Mouse (Mus musculus): ENCODE results near the gene Cdk13. TPM values are rescaled to one million over a fixed set of nuclear protein-coding genes. Genes with fewer than 3 reads are reported as not detected.
A peak's percentile ranks its signal among the peaks of the same experiment; 100 is the strongest.

Cdk13 gene
- polyA plus RNA-seq, 1 experiment from 2014 or later: 16.2 TPM

DNA sequence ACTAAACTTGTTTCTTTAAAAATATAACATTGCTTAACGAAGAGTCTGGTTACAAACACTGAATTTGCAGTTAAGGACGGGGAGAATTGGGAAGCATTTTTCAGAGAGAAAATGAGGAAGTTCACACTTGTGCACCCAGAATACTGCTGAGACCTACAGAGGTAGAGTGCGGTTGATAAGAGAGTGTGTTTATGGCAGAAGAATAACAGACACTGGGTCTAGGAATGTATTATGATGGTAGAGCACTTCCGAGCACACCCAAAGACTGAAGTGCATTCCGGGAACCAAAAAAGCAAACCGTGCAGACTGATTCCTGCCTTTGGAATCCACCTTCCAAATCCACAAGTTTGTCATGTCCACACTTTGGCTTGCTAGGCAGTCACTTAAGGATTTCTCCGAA lies 31.9 kb upstream of the Cdk13 start:
- WGBS: 81% methylated on average over 7 of the region's 7 CpGs
- no peak overlapping the region for H3K4me2 ChIP-seq (ENCODE audit: low read length)
- no peaks in the 10 kb centered on the region; the same call in 1 of the 2 replicates for H3K4me1 ChIP-seq (replicated peaks; ENCODE audit: insufficient read depth, low read length)
- TF ChIP-seq CTCF (IDR thresholded peaks at IDR 0.05; ENCODE audit: low read depth): no peak
- DNase-seq (ENCODE audit: low spot score) (no peak), ATAC-seq (replicated peaks; ENCODE audit: low FRiP score, low read depth) (no peak)
- no peak overlapping the region for H3K4me3 ChIP-seq (replicated peaks; ENCODE audit: low read depth, low read length)
- no peaks in the 10 kb centered on the region for H3K36me3 ChIP-seq (ENCODE audit: insufficient read depth, low read length)
- no peaks in the 10 kb centered on the region for H3K9me3 ChIP-seq (replicated peaks; ENCODE audit: low read length)
- no peak overlapping the region for H3K27ac ChIP-seq
- H3K27me3 ChIP-seq (ENCODE audit: insufficient read depth, low read length): no peaks in the 10 kb centered on the region
- no peak overlapping the region for H3K9ac ChIP-seq (ENCODE audit: low read depth, low read length)

DNA sequence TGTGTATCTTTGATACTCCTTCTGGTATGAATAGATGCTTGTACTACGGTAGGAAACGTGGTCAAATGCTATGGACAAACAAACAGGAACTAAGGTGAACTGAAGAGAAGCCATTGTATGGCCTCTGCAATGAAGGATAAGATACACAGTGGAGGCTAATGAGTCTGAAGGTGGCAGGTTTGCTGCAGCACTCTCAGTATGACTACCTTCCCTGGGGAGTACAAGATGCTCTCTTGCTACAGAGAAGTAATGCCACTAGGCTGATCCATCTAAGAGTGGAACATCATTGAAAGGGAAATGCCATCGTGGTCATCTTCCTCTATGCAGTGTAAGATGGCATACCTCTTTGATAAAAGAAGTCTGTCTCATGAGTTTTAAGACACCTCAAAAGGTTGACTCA lies 28.0 kb upstream of the Cdk13 start:
- no peak for DNase-seq (ENCODE audit: low spot score)
- no peak for ATAC-seq (replicated peaks; ENCODE audit: low FRiP score, low read depth)
- no peak overlapping the region for H3K4me3 ChIP-seq (replicated peaks; ENCODE audit: low read depth, low read length)
- no peaks in the 10 kb centered on the region for H3K27me3 ChIP-seq (ENCODE audit: insufficient read depth, low read length)
- H3K4me2 ChIP-seq (ENCODE audit: low read length): no peak overlapping the region
- no peak for TF ChIP-seq CTCF (IDR thresholded peaks at IDR 0.05; ENCODE audit: low read depth)
- no peaks in the 10 kb centered on the region for H3K36me3 ChIP-seq (ENCODE audit: insufficient read depth, low read length)
- WGBS: 67% methylated on average over 3 of the region's 3 CpGs
- no peaks in the 10 kb centered on the region for H3K9me3 ChIP-seq (replicated peaks; ENCODE audit: low read length)
- no peak overlapping the region for H3K27ac ChIP-seq
- no peaks in the 10 kb centered on the region for H3K4me1 ChIP-seq (replicated peaks; ENCODE audit: insufficient read depth, low read length)
- H3K9ac ChIP-seq (ENCODE audit: low read depth, low read length): no peak overlapping the region

DNA sequence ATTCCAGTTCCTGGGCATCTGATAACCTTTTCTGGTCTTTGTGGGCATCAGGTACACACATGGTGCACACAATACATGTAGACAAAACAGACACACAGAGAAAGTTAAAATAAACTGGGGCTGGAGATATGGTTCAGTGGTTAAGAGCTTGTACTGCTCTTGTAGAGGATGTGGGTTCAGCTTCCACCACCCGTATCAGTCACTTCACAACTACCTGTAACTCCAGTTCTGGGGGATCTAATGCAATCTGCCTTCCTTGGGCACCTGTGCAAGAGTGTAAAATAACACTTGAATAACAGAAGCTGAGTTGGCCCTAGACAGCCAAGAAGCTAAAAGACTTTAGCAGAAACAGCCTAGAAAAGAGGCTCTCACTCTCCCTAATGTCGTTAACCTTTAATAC lies 12.3 kb upstream of the Cdk13 start:
- no peak overlapping the region for H3K4me3 ChIP-seq (replicated peaks; ENCODE audit: low read depth, low read length)
- WGBS: 72% methylated on average over 2 of the region's 2 CpGs
- ATAC-seq (replicated peaks; ENCODE audit: low FRiP score, low read depth): no peak
- H3K36me3 ChIP-seq (ENCODE audit: insufficient read depth, low read length): no peaks in the 10 kb centered on the region
- no peaks in the 10 kb centered on the region for H3K27me3 ChIP-seq (ENCODE audit: insufficient read depth, low read length)
- H3K4me2 ChIP-seq (ENCODE audit: low read length): no peak overlapping the region
- no peaks in the 10 kb centered on the region for H3K9me3 ChIP-seq (replicated peaks; ENCODE audit: low read length)
- no peak for DNase-seq (ENCODE audit: low spot score)
- TF ChIP-seq CTCF (IDR thresholded peaks at IDR 0.05; ENCODE audit: low read depth): no peak
- no peak overlapping the region for H3K27ac ChIP-seq
- no peaks in the 10 kb centered on the region for H3K4me1 ChIP-seq (replicated peaks; ENCODE audit: insufficient read depth, low read length)
- H3K9ac ChIP-seq (ENCODE audit: low read depth, low read length): no peak overlapping the region

DNA sequence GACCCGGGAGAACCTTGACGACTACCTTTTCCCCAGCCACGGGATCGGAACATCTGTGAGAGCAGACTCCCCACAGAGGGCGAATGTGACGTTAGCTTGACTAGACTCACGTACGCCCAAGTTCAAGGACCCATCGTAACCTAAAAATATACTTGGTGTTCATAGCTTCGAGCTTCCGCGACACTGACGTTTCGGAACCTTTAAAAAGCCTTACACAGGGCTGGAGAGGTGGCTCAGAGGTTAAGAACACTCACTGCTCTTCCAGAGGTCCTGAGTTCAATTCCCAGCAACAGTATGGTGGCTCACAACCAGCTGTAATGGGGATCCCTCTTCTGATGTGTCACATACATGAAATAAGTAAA lies 698 bp upstream of the Cdk13 start:
- no peak for TF ChIP-seq CTCF (IDR thresholded peaks at IDR 0.05; ENCODE audit: low read depth)
- H3K4me1 ChIP-seq (replicated peaks; ENCODE audit: insufficient read depth, low read length): no peaks in the 10 kb centered on the region; the same call in 1 of the 2 replicates
- WGBS: 0% methylated on average over 14 of the region's 14 CpGs
- ATAC-seq (replicated peaks; ENCODE audit: low FRiP score, low read depth): no peak
- H3K27me3 ChIP-seq (ENCODE audit: insufficient read depth, low read length): no peaks in the 10 kb centered on the region
- peak overlapping the region; percentile 98 for H3K4me3 ChIP-seq (replicated peaks; ENCODE audit: low read depth, low read length)
- peak overlapping the region; percentile 58 for H3K4me2 ChIP-seq (ENCODE audit: low read length)
- peak overlapping the region; percentile 100 for H3K27ac ChIP-seq
- H3K36me3 ChIP-seq (ENCODE audit: insufficient read depth, low read length): no peaks in the 10 kb centered on the region
- DNase-seq (ENCODE audit: low spot score): no peak
- no peaks in the 10 kb centered on the region for H3K9me3 ChIP-seq (replicated peaks; ENCODE audit: low read length)
- H3K9ac ChIP-seq (ENCODE audit: low read depth, low read length): peak overlapping the region; percentile 58

DNA sequence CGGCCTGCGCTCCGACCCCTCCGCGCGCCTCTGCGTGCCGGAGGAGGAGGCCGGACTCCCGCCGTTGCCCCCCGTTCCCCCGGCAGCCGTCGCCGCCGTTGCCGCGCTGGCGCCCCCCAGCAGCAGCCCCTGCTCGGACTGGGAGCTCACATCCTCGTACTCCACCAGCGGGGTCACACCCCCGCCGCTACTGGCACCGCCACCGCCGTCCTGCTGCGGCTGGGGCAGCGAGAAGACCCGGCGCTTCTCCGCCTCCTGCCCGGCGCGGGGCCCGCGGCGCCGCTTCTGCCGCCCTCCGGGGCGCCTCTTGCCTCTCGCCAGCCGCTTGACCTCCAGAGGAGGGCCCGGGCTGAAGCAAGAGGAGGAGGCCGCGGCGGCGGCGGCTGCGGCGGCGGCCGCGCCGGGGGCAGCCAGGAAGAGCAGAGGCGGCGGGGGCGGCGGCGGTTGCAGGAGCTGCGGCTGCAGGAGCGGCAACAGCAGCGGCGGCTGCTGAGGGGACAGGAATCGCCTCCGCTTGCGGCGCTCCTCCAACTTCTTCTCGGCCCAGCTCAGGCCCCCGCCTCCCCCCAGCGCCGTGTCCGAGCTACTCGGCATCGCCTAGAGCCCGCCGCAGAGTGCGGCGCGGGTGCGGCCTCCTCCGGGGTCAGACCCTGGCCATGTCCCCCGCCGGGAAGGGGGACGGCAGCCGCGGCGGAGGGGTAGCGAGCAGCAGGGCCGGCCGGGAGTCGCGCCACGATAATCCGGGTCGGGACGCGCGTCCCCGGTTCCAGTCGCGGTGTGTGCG lies 647 bp downstream of the Cdk13 start:
- Histone ChIP-seq H3K9me3 (replicated peaks; ENCODE audit: low read length) (no peaks in the 10 kb centered on the region), H3K27me3 (ENCODE audit: insufficient read depth, low read length) (no peaks in the 10 kb centered on the region), H3K4me1 (replicated peaks; ENCODE audit: insufficient read depth, low read length) (no peaks in the 10 kb centered on the region; the same call in 1 of the 2 replicates), H3K27ac (peak overlapping the region; percentile 100), H3K36me3 (ENCODE audit: insufficient read depth, low read length) (no peaks in the 10 kb centered on the region), H3K4me3 (replicated peaks; ENCODE audit: low read depth, low read length) (peak overlapping the region; percentile 98), H3K4me2 (ENCODE audit: low read length) (peak overlapping the region; percentile 88), H3K9ac (ENCODE audit: low read depth, low read length) (peak overlapping the region; percentile 96)
- DNase-seq (ENCODE audit: low spot score): peak; percentile 50
- no peak for TF ChIP-seq CTCF (IDR thresholded peaks at IDR 0.05; ENCODE audit: low read depth)
- ATAC-seq (replicated peaks; ENCODE audit: low FRiP score, low read depth): peak; percentile 38
- WGBS: under 1% methylated on average over 74 of the region's 105 CpGs

- ATAC-seq (replicated peaks; ENCODE audit: low FRiP score, low read depth) (peak; percentile 42), DNase-seq (ENCODE audit: low spot score) (peak; percentile 89)
- Histone ChIP-seq H3K4me2 (ENCODE audit: low read length) (peak overlapping the region; percentile 88), H3K4me3 (replicated peaks; ENCODE audit: low read depth, low read length) (peak overlapping the region; percentile 98), H3K9me3 (replicated peaks; ENCODE audit: low read length) (no peaks in the 10 kb centered on the region), H3K27ac (peak overlapping the region; percentile 100), H3K4me1 (replicated peaks; ENCODE audit: insufficient read depth, low read length) (no peaks in the 10 kb centered on the region; the same call in 1 of the 2 replicates), H3K36me3 (ENCODE audit: insufficient read depth, low read length) (no peaks in the 10 kb centered on the region), H3K9ac (ENCODE audit: low read depth, low read length) (peak overlapping the region; percentile 96), H3K27me3 (ENCODE audit: insufficient read depth, low read length) (no peaks in the 10 kb centered on the region)
- peak; percentile 67 for TF ChIP-seq CTCF (IDR thresholded peaks at IDR 0.05; ENCODE audit: low read depth)
- 0% methylated on average over 68 of the region's 85 CpGs for WGBS
Measured at GRCm38 (mm10) chr13:17803331-17804057, 1.4 kb downstream of the Cdk13 start.

Data from kidney, postnatal 0 days (tissue).